Mouse (Mus musculus) kidney, postnatal 0 days (tissue): Measurements from ENCODE around the gene Tas2r131. TPM values are rescaled to one million over a fixed set of nuclear protein-coding genes. Genes with fewer than 3 reads are reported as not detected.
"Not testable (repeated sequence)": the region's sequence is repeated elsewhere in the genome, so short reads cannot be mapped to it uniquely, and the experiment has no call there.

Experiments used
- ATAC-seq: fragments of 200-750 bp; cut with Nextera tagmentation; replicated peaks from 2 replicates; pipeline ENCODE4 v1.8.0; 2017; ENCODE audit warnings: low read depth, moderate number of reproducible peaks, moderate TSS enrichment, moderate library complexity; ENCODE audit not compliant: low FRiP score
- DNase-seq: peaks from one replicate; pipeline ENCODE4 v3.0.0-alpha.2; 2016; ENCODE audit warnings: low spot score
- H3K27ac ChIP-seq: fragments of 300-500 bp; sonication (generic); 2 replicates; pipeline ENCODE4 v1.5.1; 2014; ENCODE audit warnings: mild to moderate bottlenecking
- H3K27me3 ChIP-seq: fragments of 300-500 bp; sonication (generic); 2 replicates; pipeline ENCODE4 v1.6.1; 2014; ENCODE audit warnings: low read length, mixed read lengths; ENCODE audit not compliant: insufficient read depth
- H3K36me3 ChIP-seq: fragments of 300-500 bp; sonication (generic); 2 replicates; pipeline ENCODE4 v1.6.1; 2014; ENCODE audit warnings: low read length, mixed read lengths; ENCODE audit not compliant: insufficient read depth
- H3K4me1 ChIP-seq: fragments of 300-500 bp; sonication (generic); replicated peaks from 2 replicates; pipeline ENCODE4 v1.6.1; 2014; ENCODE audit warnings: antibody characterized with exemption, low read length, mixed read lengths; ENCODE audit not compliant: insufficient read depth
- H3K4me2 ChIP-seq: fragments of 300-500 bp; sonication (generic); 2 replicates; pipeline ENCODE4 v1.6.1; 2014; ENCODE audit warnings: mild to moderate bottlenecking, low read length, moderate library complexity, mixed read lengths
- H3K4me3 ChIP-seq: fragments of 300-500 bp; sonication (generic); replicated peaks from 2 replicates; pipeline ENCODE4 v1.5.1; 2014; ENCODE audit warnings: low read depth, low read length
- H3K9ac ChIP-seq: fragments of 300-500 bp; sonication (generic); 2 replicates; pipeline ENCODE4 v1.6.1; 2014; ENCODE audit warnings: low read depth, low read length
- H3K9me3 ChIP-seq: fragments of 300-500 bp; sonication (generic); replicated peaks from 2 replicates; pipeline ENCODE4 v1.6.1; 2016; ENCODE audit warnings: low read length, inconsistent platforms, mixed read lengths
- CTCF ChIP-seq: IDR thresholded peaks from 2 replicates; pipeline ENCODE4 v1.5.1; 2016; ENCODE audit warnings: antibody characterized with exemption, low read depth, mild to moderate bottlenecking, moderate library complexity
- WGBS: fragments of 180-500 bp; shearing (Covaris S2); extraction: QIAGEN DNeasy Blood & Tissue Kit; methylation state at CpG from one replicate; pipeline ENCODE4 v1.1.7; 2014; 5-methylcytosine and 5-hydroxymethylcytosine counted together
- polyA plus RNA-seq: library from polyadenylated mRNA; unstranded; fragments of >200 nt; fragmentation: Nextera tagmentation; extraction: Ambion mirVana; gene quantifications from 2 replicates; pipeline ENCODE4 v1.2.1, GENCODE M21; 2015

Tas2r131 gene
- polyA plus RNA-seq: not detected in 2 replicates

GRCm38 (mm10) chr6:132957819-132958218, at the start of gene Tas2r131:
Tas2r131 (minus strand) TSS chr6:132957919.
- TF ChIP-seq CTCF: no peak
- Histone ChIP-seq H3K4me2 (no peak within 1 kb of the TSS), H3K9me3 (no peaks in the 10 kb centered on the region), H3K4me1 (no peaks in the 10 kb centered on the region), H3K36me3 (no peaks in the 10 kb centered on the region), H3K9ac (no peak within 1 kb of the TSS), H3K4me3 (no peak within 1 kb of the TSS), H3K27ac (no peak within 1 kb of the TSS), H3K27me3 (no peaks in the 10 kb centered on the region)
- WGBS: 63% methylated on average over 1 of the region's 1 CpGs
- DNase-seq (no peak), ATAC-seq (no peak)

- Histone ChIP-seq H3K4me2 (no peak within 1 kb of the TSS), H3K9me3 (no peaks in the 10 kb centered on the region), H3K27ac (no peak within 1 kb of the TSS), H3K9ac (no peak within 1 kb of the TSS), H3K4me1 (no peaks in the 10 kb centered on the region), H3K36me3 (no peaks in the 10 kb centered on the region), H3K4me3 (no peak within 1 kb of the TSS), H3K27me3 (no peaks in the 10 kb centered on the region)
- no peak for TF ChIP-seq CTCF
- ATAC-seq (no peak), DNase-seq (no peak)
- 88% methylated on average over 2 of the region's 2 CpGs for WGBS
Observed at GRCm38 (mm10) chr6:132980865-132981264, 23.1 kb upstream of the Tas2r131 start, which contains the start of gene Tas2r109. Tas2r109 (minus strand) TSS chr6:132980965.

- no peak within 1 kb of the TSS for H3K27ac ChIP-seq
- H3K9me3 ChIP-seq: no peaks in the 10 kb centered on the region
- no peak within 1 kb of the TSS for H3K4me2 ChIP-seq
- no peak within 1 kb of the TSS for H3K9ac ChIP-seq
- no peak for TF ChIP-seq CTCF
- no peak within 1 kb of the TSS for H3K4me3 ChIP-seq
- WGBS: 83% methylated on average over 2 of the region's 2 CpGs
- no peaks in the 10 kb centered on the region for H3K36me3 ChIP-seq
- no peaks in the 10 kb centered on the region for H3K27me3 ChIP-seq
- DNase-seq (no peak), ATAC-seq (no peak)
- H3K4me1 ChIP-seq: no peaks in the 10 kb centered on the region
Observed at GRCm38 (mm10) chr6:132950802-132951201, 6.9 kb downstream of the Tas2r131 start, which contains the start of gene Tas2r129. Tas2r129 (plus strand) TSS chr6:132951102.

GRCm38 (mm10) chr6:132941376-132941775, 16.3 kb downstream of the Tas2r131 start:
- H3K4me2 ChIP-seq, H3K9ac ChIP-seq, DNase-seq, H3K27me3 ChIP-seq, H3K4me3 ChIP-seq, H3K4me1 ChIP-seq, H3K36me3 ChIP-seq, ATAC-seq, H3K27ac ChIP-seq, H3K9me3 ChIP-seq: not testable (repeated sequence)

- Histone ChIP-seq H3K4me3 (no peak within 1 kb of the TSS), H3K4me1 (no peaks in the 10 kb centered on the region), H3K4me2 (no peak within 1 kb of the TSS), H3K36me3 (no peaks in the 10 kb centered on the region), H3K27me3 (no peaks in the 10 kb centered on the region), H3K27ac (no peak within 1 kb of the TSS), H3K9me3 (no peaks in the 10 kb centered on the region), H3K9ac (no peak within 1 kb of the TSS)
- no peak for DNase-seq
- WGBS: 89% methylated on average over 3 of the region's 3 CpGs
- TF ChIP-seq CTCF: no peak
- ATAC-seq: no peak
Observed at GRCm38 (mm10) chr6:132909351-132909750, 48.4 kb downstream of the Tas2r131 start, which contains the start of gene Tas2r125. Tas2r125 (plus strand) TSS chr6:132909651.

Other genes with a start within 250 kb of the Tas2r131 start
- gene Tas2r122, start 246.0 kb downstream of the Tas2r131 start, polyA plus RNA-seq: not detected in 2 replicates
- not detected in 2 replicates for gene Tas2r115, start 219.9 kb downstream of the Tas2r131 start, polyA plus RNA-seq
- gene Tas2r124, start 203.2 kb downstream of the Tas2r131 start, polyA plus RNA-seq: not detected in 2 replicates
- not detected in 2 replicates for gene Tas2r102, start 195.8 kb downstream of the Tas2r131 start, polyA plus RNA-seq
- not detected in 2 replicates for gene Tas2r136, start 179.8 kb downstream of the Tas2r131 start, polyA plus RNA-seq
- not detected in 2 replicates for gene Tas2r117, start 155.1 kb downstream of the Tas2r131 start, polyA plus RNA-seq
- gene Tas2r123, start 110.8 kb downstream of the Tas2r131 start, polyA plus RNA-seq: not detected in 2 replicates
- gene Tas2r116, start 102.5 kb downstream of the Tas2r131 start, polyA plus RNA-seq: not detected in 2 replicates
- not detected in 2 replicates for gene Tas2r110, start 89.9 kb downstream of the Tas2r131 start, polyA plus RNA-seq
- gene Tas2r113, start 64.9 kb downstream of the Tas2r131 start, polyA plus RNA-seq: not detected in 2 replicates
- gene Tas2r125, start 48.3 kb downstream of the Tas2r131 start, polyA plus RNA-seq: not detected in 2 replicates
- gene Tas2r129, start 6.8 kb downstream of the Tas2r131 start, polyA plus RNA-seq: not detected in 2 replicates
- gene Tas2r109, start 23.0 kb upstream of the Tas2r131 start, polyA plus RNA-seq: not detected in 2 replicates
- not detected in 2 replicates for gene Tas2r103, start 79.2 kb upstream of the Tas2r131 start, polyA plus RNA-seq
- not detected in 2 replicates for gene Tas2r140, start 97.9 kb upstream of the Tas2r131 start, polyA plus RNA-seq
- 114 and 119 TPM in 2 replicates for gene Smim10l1, start 147.0 kb upstream of the Tas2r131 start, polyA plus RNA-seq